Mouse (Mus musculus) MEL (cell line): ENCODE results near the gene Plxna4.

Source experiments
- CHD1 ChIP-seq: IDR thresholded peaks from 2 replicates; pipeline ENCODE4 v1.6.1; 2012; ENCODE audit warnings: low read depth, mild to moderate bottlenecking, inconsistent platforms, low read length, improper control_type of control experiment
- CTCF ChIP-seq, 3 experiments: IDR thresholded peaks in 2 of 3; conservative IDR thresholded peaks in 1 of 3; 2 replicates each; pipeline ENCODE4 v1.5.1; 2011 to 2012; ENCODE audit warnings: low read length in 3 of 3, low read depth in 2 of 3, mild to moderate bottlenecking in 2 of 3, improper control_type of control experiment in 1 of 3, inconsistent platforms in 1 of 3, mixed read lengths in 1 of 3, moderate library complexity in 1 of 3; ENCODE audit not compliant: control insufficient read depth in 1 of 3, insufficient read depth in 1 of 3, poor library complexity in 1 of 3, severe bottlenecking in 1 of 3
- EP300 ChIP-seq, 2 experiments: IDR thresholded peaks; 2 replicates each; pipeline ENCODE4 v1.6.1; 2011; ENCODE audit warnings: improper control_type of control experiment in 2 of 2, low read length in 2 of 2, low read depth in 1 of 2, mild to moderate bottlenecking in 1 of 2
- JUND ChIP-seq: IDR thresholded peaks from 2 replicates; pipeline ENCODE4 v1.6.1; 2011; ENCODE audit warnings: low read depth, mild to moderate bottlenecking, improper control_type of control experiment, low read length
- KAT2A ChIP-seq: conservative IDR thresholded peaks from 2 replicates; pipeline ENCODE4 v1.6.1; 2012; ENCODE audit warnings: low read depth, low read length, improper control_type of control experiment, inconsistent platforms
- MAX ChIP-seq: IDR thresholded peaks from 2 replicates; pipeline ENCODE4 v1.6.1; 2011; ENCODE audit warnings: low read length, improper control_type of control experiment
- MXI1 ChIP-seq: IDR thresholded peaks from 2 replicates; pipeline ENCODE4 v1.6.1; 2011; ENCODE audit warnings: mild to moderate bottlenecking, low read depth, low read length, improper control_type of control experiment
- NELFE ChIP-seq: IDR thresholded peaks from 2 replicates; pipeline ENCODE4 v1.6.1; 2011; ENCODE audit warnings: low read depth, low read length, improper control_type of control experiment
- POLR2A ChIP-seq, 2 experiments: IDR thresholded peaks; 2 replicates each; pipeline ENCODE4 v1.6.1; 2011 to 2012; ENCODE audit warnings: low read length in 2 of 2, mild to moderate bottlenecking in 2 of 2, control low read depth in 1 of 2, improper control_type of control experiment in 1 of 2, low read depth in 1 of 2, moderate library complexity in 1 of 2; ENCODE audit not compliant: control insufficient read depth in 1 of 2, insufficient read depth in 1 of 2, poor library complexity in 1 of 2
- POLR2AphosphoS2 ChIP-seq: IDR thresholded peaks from 2 replicates; pipeline ENCODE4 v1.6.1; 2011; ENCODE audit warnings: low read length, improper control_type of control experiment
- SIN3A ChIP-seq: IDR thresholded peaks from 2 replicates; pipeline ENCODE4 v1.6.1; 2012; ENCODE audit warnings: low read length, improper control_type of control experiment, inconsistent platforms
- SMC3 ChIP-seq: IDR thresholded peaks from 2 replicates; pipeline ENCODE4 v1.6.1; 2011; ENCODE audit warnings: low read depth, low read length, improper control_type of control experiment
- ZC3H11A ChIP-seq: IDR thresholded peaks from 2 replicates; pipeline ENCODE4 v1.6.1; 2012; ENCODE audit warnings: low read depth, mild to moderate bottlenecking, inconsistent platforms, low read length, improper control_type of control experiment

GRCm38 (mm10) chr6:32571485-32571884, 16.5 kb downstream of the Plxna4 start:
- no peak for TF ChIP-seq CTCF (IDR thresholded peaks at IDR 0.05 in 2 of 3, conservative IDR thresholded peaks at IDR 0.05 in 1 of 3; ENCODE audit: control insufficient read depth in 1 of 3, insufficient read depth in 1 of 3, low read depth in 2 of 3, low read length in 3 of 3, poor library complexity in 1 of 3, severe bottlenecking in 1 of 3)
- no peak for TF ChIP-seq MXI1
- TF ChIP-seq EP300 (IDR thresholded peaks at IDR 0.05; ENCODE audit: low read depth in 1 of 2, low read length in 2 of 2) = no peak
- TF ChIP-seq CHD1 = no peak
- TF ChIP-seq KAT2A = no peak
- TF ChIP-seq ZC3H11A = no peak
- TF ChIP-seq POLR2A (IDR thresholded peaks at IDR 0.05; ENCODE audit: control insufficient read depth in 1 of 2, insufficient read depth in 1 of 2, low read depth in 1 of 2, low read length in 2 of 2, poor library complexity in 1 of 2) = no peak
- TF ChIP-seq SIN3A = no peak
- TF ChIP-seq POLR2AphosphoS2 = no peak
- no peak for TF ChIP-seq SMC3
- no peak for TF ChIP-seq JUND
- TF ChIP-seq NELFE = no peak
- no peak for TF ChIP-seq MAX
